Mouse (Mus musculus): ENCODE results near the gene Pik3r6.

DNA sequence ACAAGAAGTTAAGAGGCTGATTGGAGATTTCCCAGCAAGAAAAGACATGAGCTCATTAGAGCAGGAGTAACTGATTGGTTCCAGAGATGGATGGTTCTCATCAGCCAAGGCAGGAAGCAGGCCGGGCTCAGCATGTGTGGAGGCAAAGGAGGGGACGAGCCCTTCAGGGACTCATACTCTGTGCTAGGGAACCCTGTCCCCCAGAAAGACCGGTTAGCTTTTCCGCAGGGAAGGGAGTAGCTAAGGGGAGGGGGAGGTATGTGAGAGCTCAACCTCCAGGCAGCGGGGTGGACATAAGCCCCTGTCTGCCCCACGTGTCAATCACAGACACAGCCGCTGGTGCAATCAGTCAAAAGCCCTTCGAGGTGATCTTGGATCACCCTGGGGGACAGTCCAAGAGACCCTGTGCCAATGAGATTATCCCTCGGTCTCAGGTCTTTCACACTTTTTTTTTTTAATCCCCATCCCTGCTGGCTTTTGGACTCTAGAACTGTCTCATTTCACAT lies 98.7 kb downstream of the Pik3r6 start:
- TF ChIP-seq CTCF (IDR thresholded peaks at IDR 0.05) (no peak), EP300 (IDR thresholded peaks at IDR 0.05; ENCODE audit: insufficient read depth, low read depth, low read length) (no peak), POLR2A (IDR thresholded peaks at IDR 0.05; ENCODE audit: insufficient read depth, low read depth, low read length) (no peak)
